25 mouse cellular contexts compared by ENCODE assay signal in genomic region chr6:115958445-115958844, GRCm38 (mm10). TPM values are rescaled to one million over a fixed set of nuclear protein-coding genes. Genes with fewer than 3 reads are reported as not detected.
DNase-seq lines count a peak whose midpoint lies in the region; ATAC-seq and TF ChIP-seq lines count a peak whose summit lies in the region.
"Had no signal": no experiment of that assay in that cellular context is flagged by ENCODE, and none has a peak within 500 bp of the region (broad histone marks: within the 10 kb centered on the region; RNA-seq: fewer than 3 reads in every experiment).

No protein-coding gene starts in this region.

- no peak overlapping the region for H3K9ac ChIP-seq in kidney, embryonic 15.5 days
- H3K9ac ChIP-seq: neural tube, embryonic 13.5 days had no signal

- intact Hi-C loops in left cerebral cortex, adult 2 months (cut with DNase I): no loop called here

- H3K9me3 ChIP-seq in kidney, embryonic 15.5 days (replicated peaks): no peaks in the 10 kb centered on the region
- H3K9me3 ChIP-seq in embryonic facial prominence, embryonic 10.5 days: no peaks in the 10 kb centered on the region
- H3K9me3 ChIP-seq: neural tube, embryonic 13.5 days had no signal

- H3K4me3 ChIP-seq in kidney, embryonic 15.5 days (replicated peaks): no peak overlapping the region
- H3K4me3 ChIP-seq in embryonic facial prominence, embryonic 10.5 days: no peak overlapping the region
- H3K4me3 ChIP-seq in small intestine, adult 2 months (ENCODE audit: low read depth, low read length): no peak overlapping the region
- H3K4me3 ChIP-seq in left cerebral cortex, adult 2 months: no peak overlapping the region
- H3K4me3 ChIP-seq: neural tube, embryonic 13.5 days had no signal

- TF ChIP-seq POLR2A in small intestine, adult 2 months (IDR thresholded peaks at IDR 0.05; ENCODE audit: low read depth, low read length): no peak

- 89% methylated on average over 9 of the region's 9 CpGs for WGBS in kidney, embryonic 15.5 days
- WGBS in embryonic facial prominence, embryonic 10.5 days: 86% methylated on average over 9 of the region's 9 CpGs
- WGBS in small intestine, adult 2 months: 83% methylated on average over 9 of the region's 9 CpGs

- ATAC-seq in kidney, embryonic 15.5 days (replicated peaks; ENCODE audit: low FRiP score): no peak
- ATAC-seq: CD4-positive, CD25-positive, alpha-beta regulatory T cell, adult 4 months; Patski had no signal

- H3K36me3 ChIP-seq in kidney, embryonic 15.5 days: peaks cover 83% of the 10 kb centered on the region
- peaks cover 20% of the 10 kb centered on the region for H3K36me3 ChIP-seq in embryonic facial prominence, embryonic 10.5 days (replicated peaks)
- no peaks in the 10 kb centered on the region; the same call in 1 of the 2 replicates for H3K36me3 ChIP-seq in small intestine, adult 2 months (ENCODE audit: control insufficient read depth, insufficient read depth, low read length)
- H3K36me3 ChIP-seq: neural tube, embryonic 13.5 days had no signal

- DNase-seq in cerebellum, adult 9-11 months: peak; percentile 55
- no peak for DNase-seq in cerebellum, postnatal 10 days
- no peak for DNase-seq in kidney, adult 9 months
- no peak for DNase-seq in embryonic facial prominence, embryonic 10.5 days (ENCODE audit: low spot score)
- DNase-seq in layer of hippocampus, adult 9-10 months (ENCODE audit: low spot score): no peak
- DNase-seq in left cerebral cortex, adult 2 months (ENCODE audit: extremely low spot score in 1 of 2, low spot score in 2 of 2): no peak
- DNase-seq: midbrain, embryonic 14.5 days; spleen, adult 18-20 months; thymus, postnatal 25 days had no signal

- no peaks in the 10 kb centered on the region for H3K27me3 ChIP-seq in kidney, embryonic 15.5 days
- peaks cover 13% of the 10 kb centered on the region for H3K27me3 ChIP-seq in embryonic facial prominence, embryonic 10.5 days (replicated peaks; ENCODE audit: low read depth, poor library complexity, severe bottlenecking)
- no peaks in the 10 kb centered on the region for H3K27me3 ChIP-seq in small intestine, adult 2 months (ENCODE audit: control insufficient read depth, insufficient read depth, low read length)
- H3K27me3 ChIP-seq: neural tube, embryonic 13.5 days; Patski had no signal

- peak overlapping the region; percentile 48; the same call in 1 of the 2 replicates for H3K27ac ChIP-seq in kidney, embryonic 15.5 days
- H3K27ac ChIP-seq in embryonic facial prominence, embryonic 10.5 days (replicated peaks): peak overlapping the region; percentile 83
- peak overlapping the region; percentile 35; the same call in 1 of the 2 replicates for H3K27ac ChIP-seq in small intestine, adult 2 months (ENCODE audit: insufficient read depth, low read depth, low read length)
- no peak overlapping the region for H3K27ac ChIP-seq in left cerebral cortex, adult 2 months

- H3K4me2 ChIP-seq in kidney, embryonic 15.5 days: no peak overlapping the region
- H3K4me2 ChIP-seq: liver, embryonic 11.5 days; neural tube, embryonic 13.5 days had no signal

- peaks cover 42% of the 10 kb centered on the region for H3K4me1 ChIP-seq in kidney, embryonic 15.5 days
- peaks cover 80% of the 10 kb centered on the region for H3K4me1 ChIP-seq in embryonic facial prominence, embryonic 10.5 days
- H3K4me1 ChIP-seq in small intestine, adult 2 months (ENCODE audit: control insufficient read depth, insufficient read depth, insufficient read length, low read length): peaks cover 19% of the 10 kb centered on the region

- TF ChIP-seq CTCF in small intestine, adult 2 months (IDR thresholded peaks at IDR 0.05; ENCODE audit: extremely low read depth, insufficient read length, insufficient replicate concordance, low read depth, low read length): no peak
- TF ChIP-seq CTCF in left cerebral cortex, adult 2 months (IDR thresholded peaks at IDR 0.05): no peak

RNA-seq across cellular contexts. Expression of gene H1foo, which starts 13.7 kb away (rescaled TPM):
- not detected in 2 replicates for polyA plus RNA-seq in kidney, embryonic 15.5 days (2015; fragmentation: Nextera tagmentation; extraction: Ambion mirVana)
- not detected in 2 replicates for polyA plus RNA-seq in embryonic facial prominence, embryonic 10.5 days (2016; fragmentation: Nextera tagmentation; extraction: Ambion mirVana)
- polyA plus RNA-seq in small intestine, adult 2 months (2012; rRNA removed): not detected in 2 replicates
- not detected for total RNA-seq in left cerebral cortex, adult 2 months (2021)
- total RNA-seq: ES-E14; gastrocnemius, postnatal 10 days; heart, adult 18-20 months; layer of hippocampus, adult 8-10 months; left cerebral cortex, adult 18-20 months; left cerebral cortex, postnatal 4 days; megakaryocyte progenitor cell, adult 5-6 weeks had no signal
- polyA plus RNA-seq: CD4-positive, CD25-positive, alpha-beta regulatory T cell, adult 4 months; heart, postnatal 0 days; hindbrain, embryonic 11.5 days; kidney, adult 2 months; liver, embryonic 11.5 days; midbrain, embryonic 14.5 days; neural tube, embryonic 13.5 days; Patski had no signal

RNA-seq across cellular contexts. Expression of gene Rho, which starts 26.9 kb away (rescaled TPM):
- 0.10 and 0.14 TPM in 2 replicates for polyA plus RNA-seq in kidney, embryonic 15.5 days (2015; fragmentation: Nextera tagmentation; extraction: Ambion mirVana)
- 0.33 and 0.51 TPM in 2 replicates for polyA plus RNA-seq in embryonic facial prominence, embryonic 10.5 days (2016; fragmentation: Nextera tagmentation; extraction: Ambion mirVana)
- 0.27 and 0.35 TPM in 2 replicates for polyA plus RNA-seq in small intestine, adult 2 months (2012; rRNA removed)
- total RNA-seq in left cerebral cortex, adult 2 months (2021): under 1 TPM; 0.56 to 0.79 TPM
- total RNA-seq: heart, adult 18-20 months had no signal
- polyA plus RNA-seq: CD4-positive, CD25-positive, alpha-beta regulatory T cell, adult 4 months; heart, postnatal 0 days; liver, embryonic 11.5 days had no signal

RNA-seq across cellular contexts. Expression of gene Plxnd1, which starts 36.4 kb away (rescaled TPM):
- 47.3 and 52.7 TPM in 2 replicates for polyA plus RNA-seq in kidney, embryonic 15.5 days (2015; fragmentation: Nextera tagmentation; extraction: Ambion mirVana)
- polyA plus RNA-seq in embryonic facial prominence, embryonic 10.5 days (2016; fragmentation: Nextera tagmentation; extraction: Ambion mirVana): 26.8 and 28.1 TPM in 2 replicates
- 26.2 TPM in 2 replicates for polyA plus RNA-seq in small intestine, adult 2 months (2012; rRNA removed)
- total RNA-seq in left cerebral cortex, adult 2 months (2021): 100 to 1,000 TPM; 127 to 131 TPM
